Mouse (Mus musculus): ENCODE measurements around the gene 2210016L21Rik. TPM values are rescaled to one million over a fixed set of nuclear protein-coding genes. Genes with fewer than 3 reads are reported as not detected.
A peak's percentile ranks its signal among the peaks of the same experiment; 100 is the strongest.

2210016L21Rik gene
- polyA plus RNA-seq, 1 experiment from 2014 or later = 62.7 TPM

DNA sequence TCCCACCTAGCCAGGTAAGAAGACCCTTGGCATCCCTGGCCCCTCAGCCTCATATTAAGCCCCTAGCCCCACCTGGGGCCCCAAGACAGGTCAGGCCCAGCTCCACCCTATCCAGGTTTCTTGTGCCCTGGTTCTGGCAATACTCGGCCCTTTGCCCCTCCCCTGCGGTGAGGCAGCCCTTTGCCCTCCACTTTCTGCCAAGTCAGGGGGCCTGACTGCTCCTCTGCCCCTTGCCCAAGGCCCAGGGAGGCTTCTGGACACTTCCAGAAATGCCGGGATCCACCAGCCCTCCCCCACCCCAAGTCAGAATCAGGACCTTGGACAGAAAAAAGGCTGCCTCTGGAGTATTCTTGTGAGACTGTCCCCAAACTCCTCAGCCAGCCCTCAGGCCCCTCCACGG lies 27.1 kb downstream of the 2210016L21Rik start:
- no peaks in the 10 kb centered on the region for H3K9me3 ChIP-seq
- peak overlapping the region; percentile 47 for H3K4me3 ChIP-seq (replicated peaks)
- peaks cover 8% of the 10 kb centered on the region; the same call in 1 of the 2 replicates for H3K4me1 ChIP-seq (replicated peaks)
- ATAC-seq = peak; percentile 38
- no peaks in the 10 kb centered on the region for H3K27me3 ChIP-seq (replicated peaks)
- H3K36me3 ChIP-seq = no peaks in the 10 kb centered on the region
- H3K4me2 ChIP-seq (replicated peaks) = peak overlapping the region; percentile 58
- peak overlapping the region; percentile 68 for H3K9ac ChIP-seq
- WGBS = 10% methylated on average over 4 of the region's 4 CpGs
- H3K27ac ChIP-seq = peak overlapping the region; percentile 92

DNA sequence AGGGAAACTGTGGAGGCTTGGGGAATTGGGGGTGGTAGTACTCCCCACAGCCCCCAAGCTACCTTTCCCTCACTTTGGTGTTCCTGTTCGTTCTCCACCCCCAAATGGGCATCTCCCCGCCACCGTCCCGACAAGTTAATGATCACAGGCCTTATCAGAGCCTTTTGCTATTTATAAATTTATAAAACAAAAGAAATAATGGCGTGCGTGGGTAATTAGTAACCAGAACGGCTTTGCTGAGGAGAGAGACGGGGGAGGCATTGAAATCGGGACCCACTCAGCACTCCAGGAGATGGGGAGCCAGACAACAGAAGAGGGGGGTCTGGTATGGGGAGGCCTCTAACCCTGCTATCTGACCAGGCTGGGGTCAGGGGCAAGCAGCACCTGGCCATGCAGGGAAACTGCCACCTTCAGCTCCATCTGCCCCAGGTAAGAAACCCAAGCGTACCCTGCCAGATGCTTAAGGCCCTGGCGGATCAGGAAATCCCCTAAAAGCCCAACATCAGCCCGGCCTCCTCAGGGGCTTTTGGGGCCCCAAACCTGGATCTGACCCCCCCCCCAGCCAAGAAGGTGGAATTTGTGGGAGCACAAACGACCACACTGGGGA lies 27.8 kb downstream of the 2210016L21Rik start:
- H3K9ac ChIP-seq = peak overlapping the region; percentile 68
- H3K4me3 ChIP-seq (replicated peaks) = peak overlapping the region; percentile 47
- peak overlapping the region; percentile 58 for H3K4me2 ChIP-seq (replicated peaks)
- no peaks in the 10 kb centered on the region for H3K27me3 ChIP-seq (replicated peaks)
- H3K9me3 ChIP-seq = no peaks in the 10 kb centered on the region
- H3K27ac ChIP-seq = peak overlapping the region; percentile 92
- no peaks in the 10 kb centered on the region for H3K36me3 ChIP-seq
- no peak for ATAC-seq
- 46% methylated on average over 13 of the region's 13 CpGs for WGBS
- peaks cover 8% of the 10 kb centered on the region; the same call in 1 of the 2 replicates for H3K4me1 ChIP-seq (replicated peaks)

DNA sequence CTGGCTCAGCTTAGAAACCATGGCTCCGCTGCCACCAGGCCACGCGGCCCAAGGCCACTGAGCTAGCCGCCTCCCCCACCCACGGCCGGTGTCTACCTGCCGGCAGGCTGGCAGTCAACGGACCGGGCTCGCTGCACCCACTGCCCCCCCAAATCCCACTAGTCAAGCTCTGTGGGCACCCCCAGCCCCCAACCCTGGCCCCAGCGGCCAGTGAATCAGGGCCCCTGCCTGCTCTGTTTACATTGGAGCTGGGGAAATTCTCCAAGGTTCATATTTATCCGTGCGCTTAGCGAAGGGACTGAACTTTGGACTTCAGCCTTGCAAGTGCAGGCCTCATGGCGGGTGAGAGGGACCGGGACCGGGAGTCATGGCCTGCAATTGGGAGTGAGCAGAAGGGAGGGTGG lies 28.9 kb downstream of the 2210016L21Rik start, which contains the start of gene Hnf1a:
Hnf1a (minus strand) TSS at position 271 of the 404 bp plus-strand sequence.
- peak; percentile 77 for ATAC-seq
- no peaks in the 10 kb centered on the region for H3K9me3 ChIP-seq
- no peaks in the 10 kb centered on the region for H3K36me3 ChIP-seq
- H3K27ac ChIP-seq = peak within 1 kb of the TSS; percentile 92
- peaks cover 8% of the 10 kb centered on the region; the same call in 1 of the 2 replicates for H3K4me1 ChIP-seq (replicated peaks)
- H3K4me3 ChIP-seq (replicated peaks) = peak within 1 kb of the TSS; percentile 47
- H3K4me2 ChIP-seq (replicated peaks) = peak within 1 kb of the TSS; percentile 37
- no peaks in the 10 kb centered on the region for H3K27me3 ChIP-seq (replicated peaks)
- 47% methylated on average over 17 of the region's 17 CpGs for WGBS
- H3K9ac ChIP-seq = peak within 1 kb of the TSS; percentile 68

DNA sequence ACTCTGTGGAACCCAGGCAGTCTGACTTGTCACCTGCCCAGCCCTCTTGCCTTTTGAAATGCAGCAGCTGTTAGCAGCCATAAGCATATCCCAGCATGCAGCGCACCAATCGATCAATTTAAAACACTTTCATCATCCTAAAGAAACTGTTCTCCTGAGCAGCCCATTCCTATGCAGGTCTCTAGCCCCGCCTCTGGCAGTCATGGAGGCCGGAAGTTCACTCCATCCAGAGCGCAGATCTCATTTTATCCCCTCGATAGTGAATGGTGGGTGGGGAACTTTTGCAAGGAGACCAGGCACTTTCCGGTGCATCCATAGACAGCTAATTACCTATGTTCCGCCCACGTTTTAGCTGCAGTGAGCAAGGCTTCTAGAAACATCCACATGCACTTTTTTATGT lies 30.2 kb downstream of the 2210016L21Rik start:
- 73% methylated on average over 9 of the region's 9 CpGs for WGBS
- ATAC-seq = no peak
- H3K9me3 ChIP-seq = no peaks in the 10 kb centered on the region
- peak overlapping the region; percentile 27 for H3K4me2 ChIP-seq (replicated peaks)
- H3K27me3 ChIP-seq (replicated peaks) = no peaks in the 10 kb centered on the region
- no peaks in the 10 kb centered on the region for H3K36me3 ChIP-seq
- H3K27ac ChIP-seq = no peak overlapping the region
- no peak overlapping the region for H3K9ac ChIP-seq
- 0 out of 2 replicates have a peak overlapping the region, but pooled peaks have one; percentile 47 for H3K4me3 ChIP-seq (replicated peaks)
- peaks cover 8% of the 10 kb centered on the region; the same call in 1 of the 2 replicates for H3K4me1 ChIP-seq (replicated peaks)

DNA sequence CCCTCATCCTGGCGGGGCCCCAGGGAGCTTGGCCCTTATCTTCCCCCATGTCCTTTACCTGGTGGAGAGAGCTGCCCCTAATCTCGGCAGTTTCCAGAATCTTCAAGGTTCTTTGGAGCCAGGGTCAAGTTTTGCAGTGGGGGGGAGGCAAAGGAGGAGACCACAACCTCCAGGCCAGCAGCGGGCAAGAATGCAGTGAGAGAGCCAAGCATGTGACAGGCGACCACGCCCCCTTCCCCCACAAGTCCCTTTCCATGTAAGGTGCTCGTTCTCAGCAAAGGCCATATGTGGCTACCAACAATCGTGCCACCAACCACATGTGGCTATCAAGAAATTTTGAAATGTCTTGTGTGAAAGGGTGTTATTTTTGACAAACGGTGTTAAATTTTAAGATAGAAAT lies 31.2 kb downstream of the 2210016L21Rik start:
- no peaks in the 10 kb centered on the region for H3K27me3 ChIP-seq (replicated peaks)
- H3K4me3 ChIP-seq (replicated peaks) = no peak overlapping the region
- 75% methylated on average over 8 of the region's 8 CpGs for WGBS
- no peaks in the 10 kb centered on the region for H3K36me3 ChIP-seq
- no peak overlapping the region for H3K4me2 ChIP-seq (replicated peaks)
- no peak overlapping the region for H3K9ac ChIP-seq
- ATAC-seq = no peak
- H3K9me3 ChIP-seq = no peaks in the 10 kb centered on the region
- peaks cover 2% of the 10 kb centered on the region; the same call in 1 of the 2 replicates for H3K4me1 ChIP-seq (replicated peaks)
- no peak overlapping the region for H3K27ac ChIP-seq

DNA sequence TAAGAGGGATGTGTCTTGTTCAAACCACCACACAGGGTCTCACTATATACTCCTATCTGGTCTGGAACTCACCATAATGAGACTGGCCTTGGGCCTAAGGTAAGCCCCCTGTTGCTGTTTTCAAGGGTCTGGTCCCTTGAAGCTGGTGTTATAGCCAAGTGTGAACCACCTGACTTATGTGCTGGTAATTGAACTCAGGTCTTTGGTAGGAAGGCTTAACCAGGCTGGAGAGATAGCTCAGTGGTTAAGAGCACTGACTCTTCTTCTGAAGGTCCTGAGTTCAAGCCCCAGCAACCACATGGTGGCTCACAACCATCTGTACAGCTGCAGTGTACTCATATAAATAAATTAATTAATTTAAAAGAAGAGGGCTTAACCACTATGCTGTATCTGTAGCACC lies 35.0 kb downstream of the 2210016L21Rik start:
- H3K9me3 ChIP-seq = no peaks in the 10 kb centered on the region
- no peak overlapping the region for H3K4me3 ChIP-seq (replicated peaks)
- no peak overlapping the region for H3K27ac ChIP-seq
- H3K4me1 ChIP-seq (replicated peaks) = peaks cover 12% of the 10 kb centered on the region
- H3K36me3 ChIP-seq = no peaks in the 10 kb centered on the region
- no peak for ATAC-seq
- H3K9ac ChIP-seq = no peak overlapping the region
- no peaks in the 10 kb centered on the region for H3K27me3 ChIP-seq (replicated peaks)
- no peak overlapping the region for H3K4me2 ChIP-seq (replicated peaks)

DNA sequence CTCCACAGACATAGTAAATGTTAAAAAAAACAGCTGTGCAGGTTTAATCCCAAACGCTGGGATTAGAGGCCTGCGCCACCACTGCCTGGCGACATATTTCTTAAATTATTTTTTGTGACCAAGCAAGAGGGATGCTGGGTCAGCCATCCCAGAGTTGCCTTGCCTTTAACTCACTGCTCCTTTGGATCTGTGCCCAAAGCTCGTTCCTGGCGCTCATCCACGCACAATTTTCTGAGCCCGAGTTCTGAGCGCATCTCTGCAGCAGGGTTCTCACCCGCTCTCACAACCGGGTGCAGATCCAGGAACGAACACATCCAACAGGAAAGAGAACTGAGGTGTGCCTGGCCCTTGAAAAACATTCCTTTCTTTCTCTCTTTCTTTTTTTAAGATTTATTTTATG lies 36.5 kb downstream of the 2210016L21Rik start:
- H3K27ac ChIP-seq = peak overlapping the region; percentile 62; the same call in 1 of the 2 replicates
- WGBS = 62% methylated on average over 11 of the region's 11 CpGs
- no peak overlapping the region for H3K9ac ChIP-seq
- no peaks in the 10 kb centered on the region for H3K27me3 ChIP-seq (replicated peaks)
- no peak overlapping the region for H3K4me2 ChIP-seq (replicated peaks)
- H3K36me3 ChIP-seq = no peaks in the 10 kb centered on the region
- H3K9me3 ChIP-seq = no peaks in the 10 kb centered on the region
- H3K4me3 ChIP-seq (replicated peaks) = no peak overlapping the region
- 0 out of 2 replicates have a peak, but pooled peaks have one; percentile 0 for ATAC-seq
- H3K4me1 ChIP-seq (replicated peaks) = peaks cover 12% of the 10 kb centered on the region

DNA sequence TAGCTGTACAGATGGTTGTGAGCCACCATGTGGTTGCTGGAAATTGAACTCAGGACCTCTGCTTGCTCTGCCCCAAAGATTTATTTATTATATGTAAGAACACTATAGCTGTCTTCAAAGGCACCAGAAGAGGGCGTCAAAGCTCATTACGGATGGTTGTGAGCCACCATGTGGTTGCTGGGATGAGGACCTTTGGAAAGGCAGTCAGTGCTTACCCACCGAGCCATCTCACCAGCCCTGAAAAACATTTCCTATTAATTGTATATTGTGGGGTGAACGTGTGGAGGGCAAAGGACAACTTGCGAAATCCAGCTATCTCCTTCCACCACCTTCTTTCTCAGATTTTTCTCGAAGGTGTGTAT lies 36.9 kb downstream of the 2210016L21Rik start:
- Histone ChIP-seq H3K27ac (peak overlapping the region; percentile 39; the same call in 1 of the 2 replicates), H3K9ac (no peak overlapping the region), H3K9me3 (no peaks in the 10 kb centered on the region), H3K4me1 (replicated peaks) (peaks cover 12% of the 10 kb centered on the region), H3K4me3 (replicated peaks) (peak overlapping the region; percentile 36; the same call in 1 of the 2 replicates), H3K27me3 (replicated peaks) (no peaks in the 10 kb centered on the region), H3K36me3 (no peaks in the 10 kb centered on the region), H3K4me2 (replicated peaks) (peak overlapping the region; percentile 75)
- whole genome bisulfite sequencing = 4% methylated on average over 6 of the region's 6 CpGs
- ATAC-seq = peak; percentile 59

DNA sequence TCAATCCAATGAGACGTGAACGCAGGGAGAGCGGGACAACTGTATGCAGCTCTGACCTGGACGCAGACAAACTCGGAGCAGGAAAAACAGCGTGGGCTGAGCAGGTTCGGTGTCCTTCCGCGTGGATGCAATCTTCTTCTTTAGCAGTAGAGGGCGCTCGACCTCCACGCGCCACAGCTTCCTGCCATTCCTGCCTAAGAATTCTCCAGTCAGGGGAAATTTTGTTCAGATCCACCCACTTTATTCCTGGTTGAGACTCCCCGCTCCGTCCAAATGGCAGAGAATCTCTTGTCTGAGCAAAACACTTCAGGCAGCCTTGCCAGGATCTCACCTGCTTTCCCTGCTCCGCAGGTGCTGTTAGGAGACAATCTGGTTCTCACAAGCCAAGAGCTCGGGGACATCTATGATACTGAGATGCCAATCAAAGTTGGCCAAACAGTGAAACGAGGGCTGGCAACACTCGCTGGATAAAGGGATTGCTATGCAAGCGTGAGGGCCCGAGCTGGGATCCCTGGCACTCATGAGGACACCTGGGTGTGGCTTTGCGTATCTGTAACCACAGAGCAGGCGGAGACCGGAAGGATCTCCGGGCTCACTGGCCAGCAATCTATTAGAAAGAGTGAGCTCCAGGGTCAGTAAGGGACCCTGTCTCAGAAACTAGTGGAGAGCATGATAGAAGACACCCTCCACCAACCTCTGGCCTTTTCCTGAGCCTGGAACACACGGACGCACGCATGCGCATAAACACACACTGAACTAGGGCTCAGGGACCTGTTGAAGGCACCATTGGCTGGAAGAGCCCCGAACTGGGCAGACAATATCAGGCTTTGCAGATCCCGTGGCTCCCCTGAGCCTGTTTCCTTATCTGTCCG lies 37.5 kb downstream of the 2210016L21Rik start:
- 12% methylated on average over 32 of the region's 32 CpGs for WGBS
- ATAC-seq = peak; percentile 58
- H3K9ac ChIP-seq = peak overlapping the region; percentile 23

DNA sequence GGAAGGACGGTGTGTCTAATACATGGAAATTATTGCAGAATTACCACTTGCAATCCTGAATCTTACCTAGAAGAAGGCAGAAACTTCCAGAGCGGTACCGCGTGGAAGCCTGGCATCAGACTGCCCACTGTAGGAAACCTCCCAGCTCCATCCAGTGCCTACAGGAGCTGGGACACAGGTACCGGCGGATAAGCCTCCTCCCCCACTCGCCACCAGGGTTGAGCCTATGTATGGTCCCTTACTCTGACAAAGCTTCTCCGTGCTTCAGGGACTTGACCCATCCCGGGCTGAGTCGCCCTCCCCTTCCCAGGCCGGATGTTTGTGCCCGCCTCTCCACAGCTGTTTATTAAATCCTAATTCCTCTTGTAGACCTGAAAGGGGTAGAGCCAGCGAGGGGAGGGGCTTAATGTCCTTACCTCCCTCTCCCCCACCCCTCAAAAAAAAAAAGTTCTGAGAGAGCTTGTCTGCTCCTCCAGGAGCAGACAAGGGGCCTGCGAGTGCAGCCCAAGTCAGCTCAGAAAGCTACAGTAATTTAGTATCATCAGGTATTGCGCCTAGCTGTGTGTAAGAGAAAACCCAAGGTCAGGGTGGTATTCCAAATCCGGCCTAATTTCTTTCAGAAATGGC lies 38.3 kb downstream of the 2210016L21Rik start:
- peak overlapping the region; percentile 23; the same call in 1 of the 2 replicates for H3K9ac ChIP-seq
- H3K9me3 ChIP-seq = no peaks in the 10 kb centered on the region
- no peaks in the 10 kb centered on the region for H3K27me3 ChIP-seq (replicated peaks)
- H3K4me3 ChIP-seq (replicated peaks) = peak overlapping the region; percentile 36
- no peaks in the 10 kb centered on the region for H3K36me3 ChIP-seq
- peak overlapping the region; percentile 75 for H3K4me2 ChIP-seq (replicated peaks)
- ATAC-seq = peak; percentile 5; the same call in 1 of the 2 replicates
- 40% methylated on average over 16 of the region's 16 CpGs for whole genome bisulfite sequencing
- peak overlapping the region; percentile 39; the same call in 1 of the 2 replicates for H3K27ac ChIP-seq
- H3K4me1 ChIP-seq (replicated peaks) = peaks cover 17% of the 10 kb centered on the region

More for the DNA sequence above, 37.5 kb downstream of the 2210016L21Rik start:
- peak overlapping the region; percentile 39 for H3K27ac ChIP-seq
- peak overlapping the region; percentile 36 for H3K4me3 ChIP-seq (replicated peaks)
- no peaks in the 10 kb centered on the region for H3K9me3 ChIP-seq
- H3K4me2 ChIP-seq (replicated peaks) = peak overlapping the region; percentile 75
- no peaks in the 10 kb centered on the region for H3K36me3 ChIP-seq
- H3K4me1 ChIP-seq (replicated peaks) = peaks cover 14% of the 10 kb centered on the region
- H3K27me3 ChIP-seq (replicated peaks) = no peaks in the 10 kb centered on the region

DNA sequence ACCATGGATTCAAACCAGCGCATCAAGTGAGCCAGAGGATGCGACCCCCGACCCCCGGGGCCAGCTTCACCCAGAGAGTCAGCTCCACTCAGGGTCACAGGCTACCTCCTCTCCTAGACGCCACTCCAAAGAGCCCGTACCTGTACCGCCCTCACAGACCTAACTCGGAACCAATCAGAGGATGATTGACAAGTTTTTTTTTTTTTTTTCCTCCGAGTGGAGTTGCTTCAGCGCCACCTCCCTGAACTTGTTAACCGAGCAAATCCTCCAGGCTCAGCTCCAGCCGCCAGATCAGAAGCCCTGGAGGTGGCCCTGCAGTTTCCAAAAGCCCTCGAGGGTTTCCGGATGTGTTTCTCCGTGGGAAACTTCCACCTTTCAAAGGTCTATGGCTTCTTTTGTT lies 40.0 kb downstream of the 2210016L21Rik start:
- Histone ChIP-seq H3K27ac (no peak overlapping the region), H3K9ac (no peak overlapping the region), H3K4me3 (replicated peaks) (no peak overlapping the region), H3K9me3 (no peaks in the 10 kb centered on the region), H3K36me3 (no peaks in the 10 kb centered on the region), H3K4me2 (replicated peaks) (no peak overlapping the region), H3K27me3 (replicated peaks) (no peaks in the 10 kb centered on the region), H3K4me1 (replicated peaks) (peaks cover 17% of the 10 kb centered on the region)
- 59% methylated on average over 15 of the region's 15 CpGs for WGBS
- ATAC-seq = no peak

DNA sequence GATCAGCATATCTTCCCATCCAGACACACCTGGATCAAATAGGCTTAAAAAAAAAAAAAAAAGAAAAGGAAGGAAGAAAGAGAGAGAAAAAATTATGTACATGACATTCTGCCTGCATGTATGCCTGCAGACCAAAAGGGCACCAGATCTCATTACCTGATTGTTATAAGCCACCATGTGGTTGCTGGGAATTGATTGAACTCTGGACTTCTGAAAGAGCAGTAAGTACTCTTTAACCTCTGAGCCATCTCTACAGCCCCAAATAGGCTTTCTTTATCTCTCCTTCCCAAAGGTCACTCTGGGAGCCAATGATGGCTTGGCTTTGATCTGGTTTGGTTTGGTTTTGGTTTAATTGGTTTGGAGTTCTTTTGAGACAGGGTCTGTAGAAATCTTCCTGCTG lies 43.1 kb downstream of the 2210016L21Rik start:
- ATAC-seq = peak; percentile 54
- Histone ChIP-seq H3K9me3 (no peaks in the 10 kb centered on the region), H3K9ac (no peak overlapping the region), H3K27me3 (replicated peaks) (no peaks in the 10 kb centered on the region), H3K36me3 (no peaks in the 10 kb centered on the region), H3K4me3 (replicated peaks) (no peak overlapping the region), H3K27ac (no peak overlapping the region), H3K4me1 (replicated peaks) (peaks cover 9% of the 10 kb centered on the region), H3K4me2 (replicated peaks) (no peak overlapping the region)
